Mouse (Mus musculus): Measurements from ENCODE around the gene Asb10. TPM values are rescaled to one million over a fixed set of nuclear protein-coding genes. Genes with fewer than 3 reads are reported as not detected.
"Not testable (repeated sequence)": the region's sequence is repeated elsewhere in the genome, so short reads cannot be mapped to it uniquely, and the experiment has no call there.

The Asb10 gene
- polyA plus RNA-seq, 1 experiment from 2014 or later = 0.09 TPM

DNA sequence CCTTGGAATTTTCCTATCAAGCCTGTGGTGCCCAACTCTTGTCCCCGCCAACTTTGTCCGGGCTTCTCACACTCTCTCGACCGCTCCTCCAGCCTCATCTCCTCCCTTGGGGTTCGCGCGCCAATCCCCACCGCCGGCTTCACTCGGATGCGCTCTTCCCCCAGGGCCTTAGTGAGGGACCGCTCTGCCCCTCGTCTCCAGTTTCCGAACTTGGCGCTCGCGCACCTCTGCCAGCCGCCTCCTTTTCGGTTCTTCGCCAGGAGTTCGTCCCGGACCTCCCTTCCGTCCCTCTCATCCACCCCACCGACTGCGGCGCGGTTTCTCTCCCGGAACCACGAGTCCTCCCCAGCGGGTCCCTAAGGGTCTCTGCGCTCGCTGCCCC is 36.0 kb upstream of the Asb10 start:
- WGBS = under 1% methylated on average over 32 of the region's 32 CpGs

DNA sequence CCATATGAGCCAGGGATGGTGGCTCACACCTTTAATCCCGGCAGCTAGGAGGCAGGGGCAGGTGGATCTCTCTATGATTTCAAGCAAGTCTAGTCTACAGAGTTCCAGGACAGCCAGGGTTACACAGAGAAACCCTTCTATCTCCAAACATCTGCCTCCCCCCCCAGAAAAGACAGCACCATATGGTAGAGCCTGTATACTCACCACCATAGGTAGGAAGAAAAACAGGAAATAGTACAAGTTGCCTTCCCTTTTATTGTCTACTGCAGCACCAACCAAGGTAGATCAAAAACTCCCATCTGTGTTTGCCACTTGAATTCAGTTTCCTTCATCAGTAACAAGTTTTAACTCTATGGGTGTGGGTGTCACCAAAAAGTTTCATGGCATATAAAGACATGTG is 35.2 kb upstream of the Asb10 start:
- 76% methylated on average over 1 of the region's 1 CpGs for WGBS
- peaks cover 14% of the 10 kb centered on the region for H3K4me1 ChIP-seq (replicated peaks; ENCODE audit: control insufficient read depth, insufficient read depth, low read length)
- ATAC-seq = no peak
- H3K9me3 ChIP-seq (ENCODE audit: control insufficient read depth, low read length) = no peaks in the 10 kb centered on the region
- no peak overlapping the region for H3K9ac ChIP-seq (replicated peaks; ENCODE audit: low read depth, low read length)
- H3K4me3 ChIP-seq (replicated peaks; ENCODE audit: low read length) = no peak overlapping the region
- no peaks in the 10 kb centered on the region for H3K27me3 ChIP-seq (replicated peaks; ENCODE audit: control insufficient read depth, insufficient read depth, low read length)
- H3K27ac ChIP-seq (ENCODE audit: low read length) = no peak overlapping the region
- peak overlapping the region; percentile 97 for H3K4me2 ChIP-seq (ENCODE audit: low read length)
- H3K36me3 ChIP-seq (ENCODE audit: control insufficient read depth, insufficient read depth) = peaks cover 21% of the 10 kb centered on the region

More for the DNA sequence above, 36.0 kb upstream of the Asb10 start:
- Histone ChIP-seq H3K27ac (ENCODE audit: low read length) (peak overlapping the region; percentile 65; the same call in 1 of the 2 replicates), H3K4me3 (replicated peaks; ENCODE audit: low read length) (peak overlapping the region; percentile 79), H3K9ac (replicated peaks; ENCODE audit: low read depth, low read length) (peak overlapping the region; percentile 72), H3K36me3 (ENCODE audit: control insufficient read depth, insufficient read depth) (peaks cover 13% of the 10 kb centered on the region), H3K4me1 (replicated peaks; ENCODE audit: control insufficient read depth, insufficient read depth, low read length) (peaks cover 14% of the 10 kb centered on the region), H3K27me3 (replicated peaks; ENCODE audit: control insufficient read depth, insufficient read depth, low read length) (no peaks in the 10 kb centered on the region), H3K9me3 (ENCODE audit: control insufficient read depth, low read length) (no peaks in the 10 kb centered on the region), H3K4me2 (ENCODE audit: low read length) (peak overlapping the region; percentile 97)
- peak; percentile 16 for ATAC-seq

- no peak within 1 kb of the TSS for H3K27ac ChIP-seq (ENCODE audit: low read length)
- no peaks in the 10 kb centered on the region for H3K27me3 ChIP-seq (replicated peaks; ENCODE audit: control insufficient read depth, insufficient read depth, low read length)
- no peak within 1 kb of the TSS for H3K4me3 ChIP-seq (replicated peaks; ENCODE audit: low read length)
- no peaks in the 10 kb centered on the region for H3K36me3 ChIP-seq (ENCODE audit: control insufficient read depth, insufficient read depth)
- H3K9ac ChIP-seq (replicated peaks; ENCODE audit: low read depth, low read length) = no peak within 1 kb of the TSS
- ATAC-seq = no peak
- no peaks in the 10 kb centered on the region for H3K9me3 ChIP-seq (ENCODE audit: control insufficient read depth, low read length)
- WGBS = 71% methylated on average over 2 of the region's 2 CpGs
- H3K4me1 ChIP-seq (replicated peaks; ENCODE audit: control insufficient read depth, insufficient read depth, low read length) = no peaks in the 10 kb centered on the region
- no peak within 1 kb of the TSS for H3K4me2 ChIP-seq (ENCODE audit: low read length)
Measured at GRCm38 (mm10) chr5:24556709-24557108, 15.9 kb upstream of the Asb10 start, which contains the start of gene 4931409K22Rik. Gene 4931409K22Rik, minus strand, starts transcription at chr5:24556809.

DNA sequence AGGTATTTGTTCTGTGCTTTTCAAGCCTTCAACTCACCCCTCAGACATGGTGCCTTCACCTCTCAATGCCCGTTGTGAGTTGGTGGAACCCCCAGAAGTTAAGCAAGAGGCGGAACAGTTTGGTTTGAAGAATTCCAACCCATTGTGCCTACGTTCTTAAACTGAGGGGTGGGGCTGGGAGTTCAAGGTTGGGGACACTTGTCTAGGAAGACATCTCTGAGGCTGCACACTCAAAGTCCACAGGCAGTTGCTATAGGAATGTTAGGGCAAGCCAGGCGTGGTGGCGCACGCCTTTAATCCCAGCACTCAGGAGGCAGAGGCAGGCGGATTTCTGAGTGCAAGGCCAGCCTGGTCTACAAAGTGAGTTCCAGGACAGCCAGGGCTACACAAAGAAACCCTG is 14.6 kb upstream of the Asb10 start:
- H3K27ac ChIP-seq (ENCODE audit: low read length); H3K9ac ChIP-seq (replicated peaks; ENCODE audit: low read depth, low read length); H3K27me3 ChIP-seq (replicated peaks; ENCODE audit: control insufficient read depth, insufficient read depth, low read length); H3K36me3 ChIP-seq (ENCODE audit: control insufficient read depth, insufficient read depth); H3K9me3 ChIP-seq (ENCODE audit: control insufficient read depth, low read length); ATAC-seq; H3K4me3 ChIP-seq (replicated peaks; ENCODE audit: low read length); H3K4me2 ChIP-seq (ENCODE audit: low read length): not testable (repeated sequence)
- peaks cover 13% of the 10 kb centered on the region for H3K4me1 ChIP-seq (replicated peaks; ENCODE audit: control insufficient read depth, insufficient read depth, low read length)
- WGBS = 98% methylated on average over 7 of the region's 7 CpGs

DNA sequence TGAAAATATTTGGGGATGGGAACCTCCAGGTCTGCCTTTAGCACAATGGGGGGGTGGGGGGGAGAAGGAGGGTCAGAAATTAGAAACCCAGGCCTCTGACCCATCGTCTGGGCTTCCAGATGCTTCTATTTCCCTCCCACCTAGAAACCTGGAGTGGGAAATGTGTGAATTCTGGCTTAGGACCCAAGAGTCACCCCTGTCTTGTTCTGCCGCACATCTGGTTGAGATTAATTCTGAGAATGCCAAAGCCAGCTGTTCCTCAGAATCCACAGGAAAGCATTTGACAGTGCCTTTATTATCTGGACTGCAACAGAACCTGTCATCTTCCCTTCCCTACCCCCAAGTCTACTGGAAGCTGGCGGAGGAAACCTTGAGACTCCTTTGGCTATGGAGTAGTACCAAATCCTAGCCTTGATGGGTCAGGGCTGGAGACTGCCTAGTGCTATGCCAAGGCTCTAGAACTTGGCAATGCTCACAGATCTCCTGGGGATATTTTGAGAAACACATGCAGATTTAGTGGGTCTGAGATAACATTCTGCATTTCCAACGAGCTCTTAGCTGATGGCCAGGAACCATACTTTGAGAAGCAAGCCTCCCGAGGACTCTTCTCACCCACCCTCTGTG is 13.0 kb upstream of the Asb10 start:
- H3K4me1 ChIP-seq (replicated peaks; ENCODE audit: control insufficient read depth, insufficient read depth, low read length) = peaks cover 14% of the 10 kb centered on the region
- H3K27me3 ChIP-seq (replicated peaks; ENCODE audit: control insufficient read depth, insufficient read depth, low read length) = no peaks in the 10 kb centered on the region
- H3K4me2 ChIP-seq (ENCODE audit: low read length) = no peak overlapping the region
- no peak for ATAC-seq
- no peak overlapping the region for H3K4me3 ChIP-seq (replicated peaks; ENCODE audit: low read length)
- H3K36me3 ChIP-seq (ENCODE audit: control insufficient read depth, insufficient read depth) = no peaks in the 10 kb centered on the region
- no peak overlapping the region for H3K27ac ChIP-seq (ENCODE audit: low read length)
- no peaks in the 10 kb centered on the region for H3K9me3 ChIP-seq (ENCODE audit: control insufficient read depth, low read length)
- 85% methylated on average over 5 of the region's 5 CpGs for WGBS
- H3K9ac ChIP-seq (replicated peaks; ENCODE audit: low read depth, low read length) = no peak overlapping the region

DNA sequence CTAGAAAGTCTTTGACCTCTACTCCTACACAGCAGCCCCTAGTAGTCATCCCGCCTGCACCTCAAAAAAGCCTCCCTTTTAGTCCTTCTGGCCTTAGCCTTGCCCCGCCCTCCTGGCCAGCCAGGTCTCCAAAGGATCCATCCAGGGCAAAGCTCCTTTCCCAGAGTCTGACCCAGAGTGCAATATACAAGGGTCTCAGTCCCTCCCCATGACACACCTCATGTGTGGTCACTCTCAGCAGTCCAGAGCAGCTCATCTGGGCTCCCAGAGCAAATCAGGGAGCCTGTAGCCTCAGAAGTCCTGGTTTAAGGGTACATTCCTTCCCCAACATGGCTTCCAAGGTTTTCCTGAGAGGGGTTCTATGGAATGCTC is 10.5 kb upstream of the Asb10 start:
- no peaks in the 10 kb centered on the region for H3K9me3 ChIP-seq (ENCODE audit: control insufficient read depth, low read length)
- no peaks in the 10 kb centered on the region for H3K36me3 ChIP-seq (ENCODE audit: control insufficient read depth, insufficient read depth)
- peak overlapping the region; percentile 44 for H3K9ac ChIP-seq (replicated peaks; ENCODE audit: low read depth, low read length)
- H3K27me3 ChIP-seq (replicated peaks; ENCODE audit: control insufficient read depth, insufficient read depth, low read length) = no peaks in the 10 kb centered on the region
- peak overlapping the region; percentile 42 for H3K27ac ChIP-seq (ENCODE audit: low read length)
- H3K4me1 ChIP-seq (replicated peaks; ENCODE audit: control insufficient read depth, insufficient read depth, low read length) = peaks cover 14% of the 10 kb centered on the region
- 48% methylated on average over 2 of the region's 2 CpGs for WGBS
- peak overlapping the region; percentile 50 for H3K4me2 ChIP-seq (ENCODE audit: low read length)
- peak overlapping the region; percentile 15 for H3K4me3 ChIP-seq (replicated peaks; ENCODE audit: low read length)
- no peak; the same call in 1 of the 2 replicates for ATAC-seq

GRCm38 (mm10) chr5:24550598-24551316 is 10.0 kb upstream of the Asb10 start:
- Histone ChIP-seq H3K27ac (ENCODE audit: low read length) (peak overlapping the region; percentile 66), H3K9me3 (ENCODE audit: control insufficient read depth, low read length) (no peaks in the 10 kb centered on the region), H3K36me3 (ENCODE audit: control insufficient read depth, insufficient read depth) (no peaks in the 10 kb centered on the region), H3K4me3 (replicated peaks; ENCODE audit: low read length) (peak overlapping the region; percentile 15), H3K27me3 (replicated peaks; ENCODE audit: control insufficient read depth, insufficient read depth, low read length) (no peaks in the 10 kb centered on the region), H3K4me2 (ENCODE audit: low read length) (peak overlapping the region; percentile 50), H3K4me1 (replicated peaks; ENCODE audit: control insufficient read depth, insufficient read depth, low read length) (peaks cover 14% of the 10 kb centered on the region), H3K9ac (replicated peaks; ENCODE audit: low read depth, low read length) (peak overlapping the region; percentile 44)
- peak; percentile 91 for ATAC-seq
- WGBS = 13% methylated on average over 26 of the region's 26 CpGs

GRCm38 (mm10) chr5:24542643-24543042 is 1.9 kb upstream of the Asb10 start:
- WGBS = 85% methylated on average over 7 of the region's 7 CpGs
- Histone ChIP-seq H3K27me3 (replicated peaks; ENCODE audit: control insufficient read depth, insufficient read depth, low read length) (no peaks in the 10 kb centered on the region), H3K4me1 (replicated peaks; ENCODE audit: control insufficient read depth, insufficient read depth, low read length) (no peaks in the 10 kb centered on the region), H3K4me2 (ENCODE audit: low read length) (no peak overlapping the region), H3K9me3 (ENCODE audit: control insufficient read depth, low read length) (no peaks in the 10 kb centered on the region), H3K36me3 (ENCODE audit: control insufficient read depth, insufficient read depth) (no peaks in the 10 kb centered on the region), H3K9ac (replicated peaks; ENCODE audit: low read depth, low read length) (no peak overlapping the region), H3K27ac (ENCODE audit: low read length) (no peak overlapping the region), H3K4me3 (replicated peaks; ENCODE audit: low read length) (no peak overlapping the region)
- no peak for ATAC-seq

- WGBS = 47% methylated on average over 6 of the region's 6 CpGs
- no peak for ATAC-seq
- no peak overlapping the region for H3K4me2 ChIP-seq (ENCODE audit: low read length)
Measured at GRCm38 (mm10) chr5:24541144-24541569, 379 bp upstream of the Asb10 start.

More at GRCm38 (mm10) chr5:24541144-24541569, 379 bp upstream of the Asb10 start:
- Histone ChIP-seq H3K4me3 (replicated peaks; ENCODE audit: low read length) (no peak overlapping the region), H3K27ac (ENCODE audit: low read length) (no peak overlapping the region), H3K9me3 (ENCODE audit: control insufficient read depth, low read length) (no peaks in the 10 kb centered on the region), H3K4me1 (replicated peaks; ENCODE audit: control insufficient read depth, insufficient read depth, low read length) (0 out of 2 replicates have a peak, but pooled peaks cover 2% of the 10 kb centered on the region), H3K9ac (replicated peaks; ENCODE audit: low read depth, low read length) (no peak overlapping the region), H3K27me3 (replicated peaks; ENCODE audit: control insufficient read depth, insufficient read depth, low read length) (no peaks in the 10 kb centered on the region), H3K36me3 (ENCODE audit: control insufficient read depth, insufficient read depth) (no peaks in the 10 kb centered on the region)

Data from forebrain, embryonic 16.5 days (tissue).